Mouse (Mus musculus): ENCODE results near the gene Fads2.
"Not testable (repeated sequence)": the region's sequence is repeated elsewhere in the genome, so short reads cannot be mapped to it uniquely, and the experiment has no call there.

The Fads2 gene

GRCm38 (mm10) chr19:10101341-10102053, at the start of gene Fads2:
Fads2 (minus strand) TSS chr19:10101746.
- DNase-seq, result peak; percentile 75

- DNase-seq, result no peak
Measured at GRCm38 (mm10) chr19:10149189-10149588, 47.6 kb upstream of the Fads2 start.

GRCm38 (mm10) chr19:10148555-10148954, 47.0 kb upstream of the Fads2 start:
- DNase-seq, result no peak

- DNase-seq, result no peak
Measured at GRCm38 (mm10) chr19:10144464-10144863, 42.9 kb upstream of the Fads2 start.

- DNase-seq, result no peak
Measured at GRCm38 (mm10) chr19:10143667-10144066, 42.1 kb upstream of the Fads2 start.

GRCm38 (mm10) chr19:10139736-10140135, 38.2 kb upstream of the Fads2 start:
- DNase-seq, result no peak

- no peak for DNase-seq
Measured at GRCm38 (mm10) chr19:10137423-10137822, 35.9 kb upstream of the Fads2 start.

GRCm38 (mm10) chr19:10134692-10135091, 33.1 kb upstream of the Fads2 start:
- no peak for DNase-seq

- not testable (repeated sequence) for DNase-seq
Measured at GRCm38 (mm10) chr19:10129547-10129946, 28.0 kb upstream of the Fads2 start.

- no peak for DNase-seq
Measured at GRCm38 (mm10) chr19:10126479-10127250, 25.1 kb upstream of the Fads2 start.

- no peak for DNase-seq
Measured at GRCm38 (mm10) chr19:10123892-10124634, 22.5 kb upstream of the Fads2 start.

GRCm38 (mm10) chr19:10122021-10122631, 20.6 kb upstream of the Fads2 start:
- DNase-seq, result no peak

GRCm38 (mm10) chr19:10116641-10117040, 15.1 kb upstream of the Fads2 start:
- no peak for DNase-seq

- DNase-seq, result no peak
Measured at GRCm38 (mm10) chr19:10115373-10116158, 14.0 kb upstream of the Fads2 start.

GRCm38 (mm10) chr19:10112956-10113355, 11.4 kb upstream of the Fads2 start:
- DNase-seq, result no peak

GRCm38 (mm10) chr19:10108666-10109065, 7.1 kb upstream of the Fads2 start:
- no peak for DNase-seq

- DNase-seq, result no peak
Measured at GRCm38 (mm10) chr19:10108129-10108528, 6.6 kb upstream of the Fads2 start.

GRCm38 (mm10) chr19:10107051-10107611, 5.6 kb upstream of the Fads2 start:
- DNase-seq, result no peak

- DNase-seq, result no peak
Measured at GRCm38 (mm10) chr19:10106634-10107033, 5.1 kb upstream of the Fads2 start.

- DNase-seq, result no peak
Measured at GRCm38 (mm10) chr19:10105034-10105493, 3.5 kb upstream of the Fads2 start.

- DNase-seq, result no peak
Measured at GRCm38 (mm10) chr19:10104234-10104633, 2.7 kb upstream of the Fads2 start.
